Mouse (Mus musculus) heart, postnatal 0 days (tissue): ENCODE results near the gene Pou2f1. TPM values are rescaled to one million over a fixed set of nuclear protein-coding genes. Genes with fewer than 3 reads are reported as not detected.
A peak's percentile ranks its signal among the peaks of the same experiment; 100 is the strongest.

ENCODE experiments used
- ATAC-seq: fragments of 200-750 bp; cut with Nextera tagmentation; 2 replicates; pipeline ENCODE4 v1.8.0; 2017; ENCODE audit warnings: low read depth, moderate number of reproducible peaks, moderate library complexity; ENCODE audit not compliant: insufficient read depth
- DNase-seq: peaks from one replicate; pipeline ENCODE4 v3.0.0-alpha.2; 2016; ENCODE audit warnings: low spot score
- H3K27ac ChIP-seq: fragments of 300-500 bp; sonication (generic); 2 replicates; pipeline ENCODE4 v1.5.1; 2014; ENCODE audit warnings: low read depth, mild to moderate bottlenecking
- H3K27me3 ChIP-seq: fragments of 300-500 bp; sonication (generic); 2 replicates; pipeline ENCODE4 v1.6.1; 2014; ENCODE audit warnings: low read length, mixed read lengths; ENCODE audit not compliant: control insufficient read depth, insufficient read depth
- H3K36me3 ChIP-seq: fragments of 300-500 bp; sonication (generic); replicated peaks from 2 replicates; pipeline ENCODE4 v1.6.1; 2014; ENCODE audit warnings: low read length, mixed read lengths; ENCODE audit not compliant: control insufficient read depth, insufficient read depth
- H3K4me1 ChIP-seq: fragments of 300-500 bp; sonication (generic); 2 replicates; pipeline ENCODE4 v1.6.1; 2014; ENCODE audit warnings: antibody characterized with exemption; ENCODE audit not compliant: control insufficient read depth, insufficient read depth
- H3K4me2 ChIP-seq: fragments of 300-500 bp; sonication (generic); 2 replicates; pipeline ENCODE4 v1.6.1; 2014; ENCODE audit warnings: low read depth, mild to moderate bottlenecking, low read length, moderate library complexity
- H3K4me3 ChIP-seq: fragments of 300-500 bp; sonication (generic); 2 replicates; pipeline ENCODE4 v1.5.1; 2014; ENCODE audit warnings: low read depth, low read length
- H3K9ac ChIP-seq: fragments of 300-500 bp; sonication (generic); replicated peaks from 2 replicates; pipeline ENCODE4 v1.6.1; 2014; ENCODE audit warnings: low read depth, low read length, mixed read lengths
- H3K9me3 ChIP-seq: fragments of 300-500 bp; sonication (generic); replicated peaks from 2 replicates; pipeline ENCODE4 v1.6.1; 2016; ENCODE audit warnings: low read length; ENCODE audit not compliant: control insufficient read depth
- CTCF ChIP-seq: IDR thresholded peaks from 2 replicates; pipeline ENCODE4 v1.5.1; 2016; ENCODE audit warnings: antibody characterized with exemption, control low read depth, low read depth
- EP300 ChIP-seq: IDR thresholded peaks from 2 replicates; pipeline ENCODE4 v1.6.1; 2016; ENCODE audit warnings: antibody characterized with exemption, low read depth
- WGBS: fragments of 180-500 bp; shearing (Covaris S2); extraction: QIAGEN DNeasy Blood & Tissue Kit; methylation state at CpG from one replicate; pipeline ENCODE4 v1.1.7; 2014; 5-methylcytosine and 5-hydroxymethylcytosine counted together
- polyA plus RNA-seq: library from polyadenylated mRNA; unstranded; fragments of >200 nt; fragmentation: Nextera tagmentation; extraction: Ambion mirVana; gene quantifications from 2 replicates; pipeline ENCODE4 v1.2.1, GENCODE M21; 2015
- total RNA-seq: library from RNA; depleted of rRNA; stranded (reverse); fragments of >200 nt; gene quantifications from 2 replicates; pipeline ENCODE4 v1.2.3, GENCODE M21; 2014; ENCODE audit warnings: low replicate concordance

The Pou2f1 gene
- total and polyA plus RNA-seq, 2 experiments from 2014 or later: 5.2 to 27.0 TPM

DNA sequence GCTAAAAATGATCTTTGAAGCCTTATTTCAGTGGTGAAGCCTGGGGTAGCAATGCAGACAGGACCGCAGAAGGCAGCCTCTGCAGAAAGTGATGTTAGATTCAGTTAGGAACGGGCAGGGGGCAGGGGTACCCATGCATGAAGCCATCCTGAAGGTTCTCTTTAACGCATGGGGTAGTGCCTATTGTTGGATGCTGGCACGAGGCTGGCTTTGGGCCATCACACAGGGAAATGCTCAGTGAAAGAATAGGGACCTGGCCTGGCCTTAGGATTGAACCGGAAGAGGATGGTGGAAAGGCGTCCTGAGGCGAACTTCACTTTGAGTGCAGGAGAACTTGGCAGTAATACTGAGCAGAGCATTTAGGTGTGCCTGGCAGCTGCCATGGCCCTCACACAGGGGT, 140.4 kb downstream of the Pou2f1 start:
- Histone ChIP-seq H3K4me2 (no peak overlapping the region), H3K36me3 (peaks cover 4% of the 10 kb centered on the region; the same call in 1 of the 2 replicates), H3K27me3 (no peaks in the 10 kb centered on the region), H3K4me1 (0 out of 2 replicates have a peak, but pooled peaks cover 5% of the 10 kb centered on the region), H3K4me3 (no peak overlapping the region), H3K9me3 (no peaks in the 10 kb centered on the region), H3K9ac (no peak overlapping the region), H3K27ac (no peak overlapping the region)
- no peak for ATAC-seq
- DNase-seq: no peak
- WGBS: 78% methylated on average over 7 of the region's 7 CpGs
- no peak for TF ChIP-seq EP300
- no peak for TF ChIP-seq CTCF

DNA sequence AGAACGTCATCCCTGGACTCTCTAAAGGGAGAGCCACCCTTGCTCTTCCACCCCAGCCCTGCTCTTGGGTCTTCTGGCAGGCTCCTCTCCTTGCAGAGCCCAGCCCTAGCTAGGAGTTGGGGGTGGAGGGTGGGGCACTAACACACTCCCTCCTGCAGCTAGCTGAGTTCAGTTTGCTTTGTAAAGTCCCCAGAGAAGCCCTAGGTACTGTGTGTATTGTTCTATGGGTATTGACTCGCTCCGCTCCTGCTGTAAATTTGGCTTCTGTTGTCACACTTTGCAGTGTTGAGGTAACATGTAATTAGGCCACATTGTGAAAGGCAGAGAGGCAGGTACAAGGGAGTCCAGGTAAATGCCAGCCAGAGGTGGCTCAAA, 141.3 kb downstream of the Pou2f1 start:
- Histone ChIP-seq H3K4me2 (no peak overlapping the region), H3K4me1 (0 out of 2 replicates have a peak, but pooled peaks cover 5% of the 10 kb centered on the region), H3K4me3 (no peak overlapping the region), H3K9me3 (no peaks in the 10 kb centered on the region), H3K36me3 (no peaks in the 10 kb centered on the region), H3K27ac (no peak overlapping the region), H3K27me3 (no peaks in the 10 kb centered on the region), H3K9ac (no peak overlapping the region)
- DNase-seq: no peak
- ATAC-seq: no peak
- 81% methylated on average over 3 of the region's 3 CpGs for WGBS
- TF ChIP-seq CTCF: no peak
- TF ChIP-seq EP300: no peak

DNA sequence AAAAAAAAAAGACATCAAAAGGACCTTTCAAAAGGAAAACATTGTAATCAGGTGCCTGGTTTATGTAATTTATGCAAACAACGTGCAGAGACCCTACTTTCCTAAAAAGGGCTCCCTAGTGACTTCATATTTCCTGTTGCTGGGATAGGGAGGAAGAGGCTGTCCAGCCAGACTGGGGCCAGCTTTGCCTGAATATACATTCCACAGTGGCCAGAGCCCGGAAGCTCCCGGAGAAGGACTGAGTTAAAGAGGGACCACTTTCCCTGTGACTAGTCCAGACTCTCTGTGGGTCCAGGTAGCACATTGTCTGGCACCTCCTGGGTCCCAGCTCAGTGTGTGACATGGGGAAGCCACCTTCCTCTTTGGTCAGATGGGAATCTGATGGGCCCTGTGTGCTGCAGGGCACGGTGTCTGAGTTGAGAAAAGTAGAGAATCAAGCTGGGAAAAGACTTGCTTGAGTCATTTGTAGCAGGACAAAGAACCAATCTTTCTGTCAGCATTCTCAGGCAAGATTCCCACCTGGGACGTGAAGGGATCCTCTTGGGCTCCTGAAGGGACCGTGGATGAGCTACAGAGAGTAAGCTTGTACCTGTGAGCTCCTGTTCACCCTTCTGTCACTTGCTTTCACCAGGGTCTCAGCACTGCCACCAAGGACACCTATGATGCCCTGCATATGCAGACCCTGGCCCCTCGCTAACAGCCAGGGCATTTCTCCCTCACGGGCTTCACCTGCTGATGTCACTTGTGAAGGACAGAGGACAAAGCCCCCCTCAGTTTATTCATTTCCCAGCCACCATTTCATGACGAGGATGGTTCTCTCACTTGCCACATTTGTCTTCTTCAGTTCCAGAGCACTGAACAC, 141.9 kb downstream of the Pou2f1 start:
- no peak overlapping the region for H3K4me2 ChIP-seq
- peak; percentile 41 for DNase-seq
- no peak overlapping the region for H3K9ac ChIP-seq
- peak overlapping the region; percentile 52 for H3K27ac ChIP-seq
- 0 out of 2 replicates have a peak, but pooled peaks cover 5% of the 10 kb centered on the region for H3K4me1 ChIP-seq
- H3K36me3 ChIP-seq: no peaks in the 10 kb centered on the region
- WGBS: 53% methylated on average over 9 of the region's 9 CpGs
- no peaks in the 10 kb centered on the region for H3K9me3 ChIP-seq
- peak; percentile 62; the same call in 1 of the 2 replicates for ATAC-seq
- no peaks in the 10 kb centered on the region for H3K27me3 ChIP-seq
- H3K4me3 ChIP-seq: no peak overlapping the region
- TF ChIP-seq EP300 (no peak), CTCF (no peak)

DNA sequence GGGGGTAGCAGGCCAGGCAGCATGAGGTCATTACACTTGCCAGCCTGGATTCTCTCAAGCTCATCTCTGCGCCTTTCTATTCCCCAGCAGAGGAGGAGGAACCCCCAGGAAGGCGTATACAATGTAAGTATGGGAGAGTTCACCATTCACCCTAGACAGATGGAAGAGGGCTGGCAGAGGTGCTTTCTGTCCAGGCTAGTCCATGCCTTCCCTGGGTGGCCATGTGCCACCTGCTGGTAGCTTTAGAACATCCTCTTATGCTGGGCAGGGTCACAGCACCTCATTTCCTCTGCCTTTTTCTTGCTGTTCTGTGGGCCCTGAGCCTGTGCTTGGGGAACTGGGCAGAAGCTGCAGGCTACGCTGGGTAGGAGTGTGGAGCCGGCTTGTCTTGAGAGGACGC, 144.1 kb downstream of the Pou2f1 start:
- 82% methylated on average over 5 of the region's 5 CpGs for WGBS
- Histone ChIP-seq H3K27ac (no peak overlapping the region), H3K4me1 (0 out of 2 replicates have a peak, but pooled peaks cover 5% of the 10 kb centered on the region), H3K9me3 (no peaks in the 10 kb centered on the region), H3K4me2 (no peak overlapping the region), H3K4me3 (no peak overlapping the region), H3K36me3 (no peaks in the 10 kb centered on the region), H3K27me3 (no peaks in the 10 kb centered on the region), H3K9ac (no peak overlapping the region)
- DNase-seq (no peak), ATAC-seq (no peak)
- peak; percentile 49 for TF ChIP-seq CTCF
- TF ChIP-seq EP300: no peak

DNA sequence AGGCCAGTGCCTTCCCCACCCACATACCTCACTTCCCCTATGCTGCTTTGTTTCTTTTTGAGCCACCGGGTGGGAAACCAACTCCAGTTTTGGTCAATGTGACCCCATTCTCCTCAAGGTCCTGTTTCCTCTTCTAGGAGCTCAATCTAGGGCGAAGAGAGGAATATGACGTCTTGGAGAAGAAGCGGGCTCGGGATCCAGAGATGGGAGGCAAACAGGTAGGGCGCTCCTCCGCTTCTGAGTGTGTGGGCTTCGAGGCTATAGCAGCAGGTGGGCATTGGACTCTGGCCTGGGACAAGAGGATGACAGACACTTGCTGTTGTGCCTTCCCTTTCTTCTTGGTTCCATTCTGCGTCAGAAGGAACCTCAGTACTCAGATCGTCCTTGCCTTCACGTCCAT, 145.2 kb downstream of the Pou2f1 start:
- DNase-seq: no peak
- H3K36me3 ChIP-seq: no peaks in the 10 kb centered on the region
- no peak for ATAC-seq
- 0 out of 2 replicates have a peak, but pooled peaks cover 5% of the 10 kb centered on the region for H3K4me1 ChIP-seq
- whole genome bisulfite sequencing: 86% methylated on average over 11 of the region's 11 CpGs
- H3K9ac ChIP-seq: no peak overlapping the region
- no peak overlapping the region for H3K4me3 ChIP-seq
- H3K27me3 ChIP-seq: no peaks in the 10 kb centered on the region
- H3K4me2 ChIP-seq: no peak overlapping the region
- H3K9me3 ChIP-seq: no peaks in the 10 kb centered on the region
- TF ChIP-seq CTCF (no peak), EP300 (no peak)
- no peak overlapping the region for H3K27ac ChIP-seq
